Mouse (Mus musculus): ENCODE data around the gene Praf2. TPM values are rescaled to one million over a fixed set of nuclear protein-coding genes. Genes with fewer than 3 reads are reported as not detected.

The Praf2 gene
- total and polyA plus RNA-seq, 3 experiments: 25.7 to 49.1 (median 40.6) TPM

GRCm38 (mm10) chrX:7680864-7681263 is 47.4 kb upstream of the Praf2 start, which contains the start of gene Magix:
Gene Magix (minus strand): TSS chrX:7681251.
- Histone ChIP-seq H3K27ac (ENCODE audit: insufficient read depth, low read depth) (no peak within 1 kb of the TSS), H3K79me2 (replicated peaks; ENCODE audit: control insufficient read depth, extremely low read depth, insufficient read depth, poor library complexity, severe bottlenecking) (no peaks in the 10 kb centered on the region), H3K36me3 (replicated peaks in 1 of 2; ENCODE audit: control insufficient read depth in 1 of 2, insufficient read depth in 1 of 2, low read length in 1 of 2) (no peaks in the 10 kb centered on the region), H3K9ac (ENCODE audit: insufficient read depth, low read depth) (no peak within 1 kb of the TSS), H3K4me1 (ENCODE audit: control insufficient read depth in 1 of 2, insufficient read depth in 2 of 2) (no peaks in the 10 kb centered on the region), H3K4me3 (replicated peaks in 1 of 3; ENCODE audit: low read depth in 2 of 3, low read length in 2 of 3, poor library complexity in 1 of 3) (no peak within 1 kb of the TSS), H3K27me3 (replicated peaks) (peaks cover 3% of the 10 kb centered on the region), H3K4me2 (ENCODE audit: insufficient read depth, low read depth, poor library complexity, severe bottlenecking) (0 out of 2 replicates have a peak within 1 kb of the TSS, but pooled peaks have one; percentile 30), H3K9me3 (replicated peaks; ENCODE audit: low read length) (no peaks in the 10 kb centered on the region)
- in situ Hi-C loops (cut with MboI; ENCODE audit: low pct_ligation_motif_present, low pct_unique_long_range_greater_than_20kb, low sequenced_read_pairs): no loop called here
- dilution Hi-C loops (cut with MboI; ENCODE audit: extremely low pct_ligation_motif_present, extremely low pct_unique_long_range_greater_than_20kb, low sequenced_read_pairs): no loop called here
- no peak for DNase-seq (ENCODE audit: extremely low read depth)
- TF ChIP-seq GABPA (IDR thresholded peaks at IDR 0.05; ENCODE audit: insufficient replicate concordance, low read depth, low read length) (no peak), ETS1 (conservative IDR thresholded peaks at IDR 0.05; ENCODE audit: low read depth, low read length) (no peak), KAT2A (IDR thresholded peaks at IDR 0.05; ENCODE audit: insufficient replicate concordance, low read length) (no peak)

DNA sequence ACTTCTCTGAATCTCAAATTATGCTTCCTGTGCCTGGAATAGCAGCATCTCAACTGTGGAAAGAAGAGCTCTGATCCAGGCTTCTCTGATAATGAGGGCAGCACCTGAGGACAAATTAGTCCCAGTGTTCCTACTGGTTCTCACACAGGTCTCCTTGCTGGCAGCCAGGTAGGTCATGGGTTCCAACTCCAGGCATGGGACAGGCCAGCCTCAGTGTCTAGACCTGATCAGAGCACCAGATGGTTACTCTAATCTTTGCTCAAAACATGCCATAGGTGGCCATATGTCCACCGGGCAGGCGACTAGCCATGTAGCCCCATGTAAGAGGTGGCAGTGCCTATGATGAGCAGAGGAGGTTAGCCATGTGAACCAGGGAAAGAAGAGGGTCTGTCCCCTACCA is 39.9 kb upstream of the Praf2 start:
- H3K4me2 ChIP-seq (ENCODE audit: insufficient read depth, low read depth, poor library complexity, severe bottlenecking): no peak overlapping the region
- dilution Hi-C loops (cut with MboI; ENCODE audit: extremely low pct_ligation_motif_present, extremely low pct_unique_long_range_greater_than_20kb, low sequenced_read_pairs): no loop called here
- DNase-seq (ENCODE audit: extremely low read depth): no peak
- TF ChIP-seq MAX (IDR thresholded peaks at IDR 0.05; ENCODE audit: low read length) (no peak), RCOR1 (conservative IDR thresholded peaks at IDR 0.05; ENCODE audit: low read depth, low read length) (no peak), ZC3H11A (IDR thresholded peaks at IDR 0.05; ENCODE audit: low read depth, low read length) (no peak), MAZ (IDR thresholded peaks at IDR 0.05; ENCODE audit: low read depth, low read length) (no peak), UBTF (IDR thresholded peaks at IDR 0.05; ENCODE audit: low read depth, low read length) (no peak), KAT2A (IDR thresholded peaks at IDR 0.05; ENCODE audit: insufficient replicate concordance, low read length) (no peak), NELFE (IDR thresholded peaks at IDR 0.05; ENCODE audit: low read depth, low read length) (no peak), JUN (IDR thresholded peaks at IDR 0.05; ENCODE audit: insufficient read depth, low read depth, low read length) (no peak)
- H3K79me2 ChIP-seq (replicated peaks; ENCODE audit: control insufficient read depth, extremely low read depth, insufficient read depth, poor library complexity, severe bottlenecking): no peaks in the 10 kb centered on the region
- no peaks in the 10 kb centered on the region for H3K9me3 ChIP-seq (replicated peaks; ENCODE audit: low read length)
- H3K27ac ChIP-seq (ENCODE audit: insufficient read depth, low read depth): no peak overlapping the region
- H3K4me1 ChIP-seq (ENCODE audit: control insufficient read depth in 1 of 2, insufficient read depth in 2 of 2): no peaks in the 10 kb centered on the region
- in situ Hi-C loops (cut with MboI; ENCODE audit: low pct_ligation_motif_present, low pct_unique_long_range_greater_than_20kb, low sequenced_read_pairs): no loop called here
- H3K9ac ChIP-seq (ENCODE audit: insufficient read depth, low read depth): no peak overlapping the region
- no peaks in the 10 kb centered on the region for H3K36me3 ChIP-seq (replicated peaks in 1 of 2; ENCODE audit: control insufficient read depth in 1 of 2, insufficient read depth in 1 of 2, low read length in 1 of 2)
- no peak overlapping the region for H3K4me3 ChIP-seq (replicated peaks in 1 of 3; ENCODE audit: low read depth in 2 of 3, low read length in 2 of 3, poor library complexity in 1 of 3)
- H3K27me3 ChIP-seq (replicated peaks): peaks cover 3% of the 10 kb centered on the region

GRCm38 (mm10) chrX:7690486-7690885 is 37.8 kb upstream of the Praf2 start:
- Histone ChIP-seq H3K4me2 (ENCODE audit: insufficient read depth, low read depth, poor library complexity, severe bottlenecking) (no peak overlapping the region), H3K4me1 (ENCODE audit: control insufficient read depth in 1 of 2, insufficient read depth in 2 of 2) (no peaks in the 10 kb centered on the region), H3K79me2 (replicated peaks; ENCODE audit: control insufficient read depth, extremely low read depth, insufficient read depth, poor library complexity, severe bottlenecking) (no peaks in the 10 kb centered on the region), H3K9me3 (replicated peaks; ENCODE audit: low read length) (no peaks in the 10 kb centered on the region), H3K27me3 (replicated peaks) (no peaks in the 10 kb centered on the region), H3K36me3 (replicated peaks in 1 of 2; ENCODE audit: control insufficient read depth in 1 of 2, insufficient read depth in 1 of 2, low read length in 1 of 2) (no peaks in the 10 kb centered on the region), H3K9ac (ENCODE audit: insufficient read depth, low read depth) (no peak overlapping the region), H3K4me3 (replicated peaks in 1 of 3; ENCODE audit: low read depth in 2 of 3, low read length in 2 of 3, poor library complexity in 1 of 3) (no peak overlapping the region), H3K27ac (ENCODE audit: insufficient read depth, low read depth) (no peak overlapping the region)
- no peak for DNase-seq (ENCODE audit: extremely low read depth)
- dilution Hi-C loops (cut with MboI; ENCODE audit: extremely low pct_ligation_motif_present, extremely low pct_unique_long_range_greater_than_20kb, low sequenced_read_pairs): no loop called here
- in situ Hi-C loops (cut with MboI; ENCODE audit: low pct_ligation_motif_present, low pct_unique_long_range_greater_than_20kb, low sequenced_read_pairs): no loop called here
- TF ChIP-seq MYC (IDR thresholded peaks at IDR 0.05; ENCODE audit: low read depth, low read length) (no peak), USF1 (IDR thresholded peaks at IDR 0.05; ENCODE audit: low read depth, low read length) (no peak), ZNF384 (IDR thresholded peaks at IDR 0.05; ENCODE audit: low read depth, low read length) (no peak), ELF1 (IDR thresholded peaks at IDR 0.05; ENCODE audit: low read depth, low read length) (no peak), JUN (IDR thresholded peaks at IDR 0.05; ENCODE audit: insufficient read depth, low read depth, low read length) (no peak), ZKSCAN1 (IDR thresholded peaks at IDR 0.05; ENCODE audit: borderline replicate concordance, low read depth, low read length) (no peak), MAZ (IDR thresholded peaks at IDR 0.05; ENCODE audit: low read depth, low read length) (no peak), TBP (conservative IDR thresholded peaks at IDR 0.05; ENCODE audit: low read depth, low read length) (no peak), EP300 (IDR thresholded peaks at IDR 0.05; ENCODE audit: low read length) (no peak), USF2 (conservative IDR thresholded peaks at IDR 0.05; ENCODE audit: low read depth, low read length) (no peak)

All from CH12.LX (cell line).